7 mouse cellular contexts compared by ENCODE assay signal in the genomic region with DNA sequence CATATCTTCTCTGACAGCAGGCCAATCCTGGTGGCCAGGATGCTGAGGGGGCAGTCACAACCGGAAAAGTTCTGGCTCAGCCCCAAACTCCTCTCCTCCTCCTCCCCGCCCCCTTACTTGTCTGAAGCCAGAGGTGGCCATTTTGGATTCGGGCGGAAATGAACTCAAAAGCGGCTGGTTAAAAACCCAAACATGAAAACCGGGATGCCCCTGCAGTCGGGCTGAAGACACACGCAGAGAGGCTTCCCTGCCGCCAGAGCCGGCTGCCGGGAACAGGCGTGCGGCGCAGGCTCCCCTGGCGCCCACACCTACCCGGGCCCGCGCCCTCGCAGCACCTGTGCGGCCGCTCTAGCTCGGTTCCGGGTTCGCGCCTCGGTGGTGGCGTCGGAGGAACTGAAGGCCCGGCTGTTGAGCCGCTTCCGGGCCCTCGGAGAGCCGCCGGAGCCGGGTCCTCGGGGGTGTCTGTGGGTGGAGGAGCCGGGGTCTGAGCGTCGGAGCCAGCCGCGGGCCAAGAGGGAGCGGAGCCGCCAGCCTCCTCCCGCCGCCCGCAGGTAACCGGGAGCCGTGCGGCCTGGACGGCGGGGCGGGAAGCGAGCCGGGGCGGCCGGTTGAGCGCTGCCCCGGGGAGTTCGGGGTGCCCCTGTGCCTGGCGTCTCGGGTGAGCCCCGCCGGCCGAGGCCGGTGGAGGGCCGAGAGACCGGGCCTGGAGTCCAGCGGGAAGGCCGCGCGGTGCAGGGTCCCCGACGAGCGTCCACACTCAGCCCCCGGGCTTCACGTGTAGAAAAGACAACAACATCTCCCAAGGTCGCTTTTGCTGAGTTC. TPM values are rescaled to one million over a fixed set of nuclear protein-coding genes. Genes with fewer than 3 reads are reported as not detected.
A peak's percentile ranks its signal among the peaks of the same experiment; 100 is the strongest.
DNase-seq lines count a peak whose midpoint lies in the region; ATAC-seq lines count a peak whose summit lies in the region.

No protein-coding gene starts in this region.

- H3K4me2 ChIP-seq in embryonic facial prominence, embryonic 11.5 days (ENCODE audit: low read depth, low read length) = peak overlapping the region; percentile 72
- peak overlapping the region; percentile 89 for H3K4me2 ChIP-seq in midbrain, embryonic 13.5 days (replicated peaks)

- under 1% methylated on average over 64 of the region's 77 CpGs for WGBS in embryonic facial prominence, embryonic 11.5 days
- under 1% methylated on average over 76 of the region's 77 CpGs for WGBS in limb, embryonic 10.5 days
- WGBS in midbrain, embryonic 13.5 days = under 1% methylated on average over 77 of the region's 77 CpGs

- peak overlapping the region; percentile 92 for H3K4me3 ChIP-seq in embryonic facial prominence, embryonic 11.5 days (ENCODE audit: low read depth, low read length)
- H3K4me3 ChIP-seq in limb, embryonic 10.5 days = peak overlapping the region; percentile 97
- H3K4me3 ChIP-seq in midbrain, embryonic 13.5 days (replicated peaks) = peak overlapping the region; percentile 95

- peak overlapping the region; percentile 93 for H3K9ac ChIP-seq in embryonic facial prominence, embryonic 11.5 days (replicated peaks; ENCODE audit: low read length)
- H3K9ac ChIP-seq in midbrain, embryonic 13.5 days (replicated peaks) = peak overlapping the region; percentile 95

- H3K9me3 ChIP-seq in embryonic facial prominence, embryonic 11.5 days (replicated peaks; ENCODE audit: control insufficient read depth, low read length) = no peaks in the 10 kb centered on the region
- no peaks in the 10 kb centered on the region for H3K9me3 ChIP-seq in limb, embryonic 10.5 days (replicated peaks)
- no peaks in the 10 kb centered on the region for H3K9me3 ChIP-seq in midbrain, embryonic 13.5 days

- no peaks in the 10 kb centered on the region for H3K27me3 ChIP-seq in embryonic facial prominence, embryonic 11.5 days (ENCODE audit: control insufficient read depth, insufficient read depth, low read length)
- H3K27me3 ChIP-seq in limb, embryonic 10.5 days (ENCODE audit: low read depth, poor library complexity, severe bottlenecking) = no peaks in the 10 kb centered on the region
- no peaks in the 10 kb centered on the region for H3K27me3 ChIP-seq in midbrain, embryonic 13.5 days

- ATAC-seq in embryonic facial prominence, embryonic 11.5 days (replicated peaks; ENCODE audit: insufficient number of reproducible peaks, low FRiP score, low TSS enrichment, low read depth) = peak; percentile 92
- peak; percentile 80 for ATAC-seq in granulocyte monocyte progenitor cell, adult 5-6 weeks (replicated peaks; ENCODE audit: poor library complexity, severe bottlenecking)
- peak; percentile 96 for ATAC-seq in midbrain, embryonic 13.5 days

- peak overlapping the region; percentile 52; the same call in 1 of the 2 replicates for H3K27ac ChIP-seq in embryonic facial prominence, embryonic 11.5 days (replicated peaks; ENCODE audit: low read depth, low read length)
- peak overlapping the region; percentile 88 for H3K27ac ChIP-seq in limb, embryonic 10.5 days
- peak overlapping the region; percentile 88 for H3K27ac ChIP-seq in midbrain, embryonic 13.5 days

- H3K4me1 ChIP-seq in embryonic facial prominence, embryonic 11.5 days (ENCODE audit: control insufficient read depth, insufficient read depth, low read length) = no peaks in the 10 kb centered on the region
- H3K4me1 ChIP-seq in limb, embryonic 10.5 days = peaks cover 18% of the 10 kb centered on the region
- peaks cover 23% of the 10 kb centered on the region for H3K4me1 ChIP-seq in midbrain, embryonic 13.5 days (replicated peaks)

- DNase-seq in adrenal gland, postnatal 14 days = peak; percentile 94
- peak; percentile 95 for DNase-seq in embryonic facial prominence, embryonic 11.5 days (ENCODE audit: low spot score)
- DNase-seq in kidney, adult 11 months = peak; percentile 87
- peak; percentile 93 for DNase-seq in limb, embryonic 10.5 days (ENCODE audit: low spot score)
- DNase-seq in spleen, adult 12 weeks (ENCODE audit: low spot score) = peak; percentile 83

- 0 out of 2 replicates have a peak, but pooled peaks cover 3% of the 10 kb centered on the region for H3K36me3 ChIP-seq in embryonic facial prominence, embryonic 11.5 days (replicated peaks; ENCODE audit: control insufficient read depth, insufficient read depth, low read depth, low read length)
- peaks cover 17% of the 10 kb centered on the region for H3K36me3 ChIP-seq in limb, embryonic 10.5 days
- H3K36me3 ChIP-seq in midbrain, embryonic 13.5 days = peaks cover 14% of the 10 kb centered on the region

RNA-seq across cellular contexts. Expression of gene Scyl3, which starts 0.9 kb away (rescaled TPM):
- 17.2 and 21.4 TPM in 2 replicates for total RNA-seq in adrenal gland, postnatal 14 days (2021)
- polyA plus RNA-seq in embryonic facial prominence, embryonic 11.5 days (2014; fragmentation: Nextera tagmentation; extraction: Ambion mirVana) = 19.6 and 25.4 TPM in 2 replicates
- total RNA-seq in granulocyte monocyte progenitor cell, adult 5-6 weeks (2014; fragmentation: Nextera tagmentation) = 30.0 and 38.8 TPM in 2 replicates
- total RNA-seq in granulocyte monocyte progenitor cell, adult 5-6 weeks (2017) = 13.9 and 18.9 TPM in 2 replicates
- 17.9 and 21.1 TPM in 2 replicates for polyA plus RNA-seq in limb, embryonic 10.5 days (2016; fragmentation: Nextera tagmentation; extraction: Ambion mirVana)
- polyA plus RNA-seq in midbrain, embryonic 13.5 days (2015; fragmentation: Nextera tagmentation; extraction: Ambion mirVana) = 16.1 and 20.7 TPM in 2 replicates

Comparison
In these comparisons a context has a peak if more than half of its experiments do, and no peak if none do; other contexts are left out.
1. Peak in every context shown above with its lines: DNase-seq, ATAC-seq, H3K4me3 ChIP-seq and H3K27ac ChIP-seq.